Comparison of ENCODE assay signal across 7 mouse cellular contexts in genomic region chr16:38902111-38902778, GRCm38 (mm10). TPM values are rescaled to one million over a fixed set of nuclear protein-coding genes. Genes with fewer than 3 reads are reported as not detected.
DNase-seq lines count a peak whose midpoint lies in the region; ATAC-seq lines count a peak whose summit lies in the region.

No protein-coding gene starts in this region.

- peak overlapping the region; percentile 67 for H3K4me3 ChIP-seq in embryonic facial prominence, embryonic 15.5 days (replicated peaks)
- peak overlapping the region; percentile 75 for H3K4me3 ChIP-seq in heart, embryonic 10.5 days
- H3K4me3 ChIP-seq in kidney, embryonic 14.5 days (ENCODE audit: low read length) = peak overlapping the region; percentile 58
- H3K4me3 ChIP-seq in limb, embryonic 15.5 days = peak overlapping the region; percentile 65

- H3K27ac ChIP-seq in embryonic facial prominence, embryonic 15.5 days (replicated peaks) = no peak overlapping the region
- peak overlapping the region; percentile 82 for H3K27ac ChIP-seq in heart, embryonic 10.5 days
- H3K27ac ChIP-seq in kidney, embryonic 14.5 days (ENCODE audit: low read depth, low read length) = no peak overlapping the region
- 0 out of 2 replicates have a peak overlapping the region, but pooled peaks have one; percentile 50 for H3K27ac ChIP-seq in limb, embryonic 15.5 days

- H3K4me2 ChIP-seq in embryonic facial prominence, embryonic 15.5 days (replicated peaks) = peak overlapping the region; percentile 97
- peak overlapping the region; percentile 93 for H3K4me2 ChIP-seq in kidney, embryonic 14.5 days (replicated peaks; ENCODE audit: low read depth, low read length)
- peak overlapping the region; percentile 98 for H3K4me2 ChIP-seq in limb, embryonic 15.5 days

- H3K9me3 ChIP-seq in embryonic facial prominence, embryonic 15.5 days (replicated peaks) = no peaks in the 10 kb centered on the region
- H3K9me3 ChIP-seq in heart, embryonic 10.5 days = no peaks in the 10 kb centered on the region
- no peaks in the 10 kb centered on the region for H3K9me3 ChIP-seq in kidney, embryonic 14.5 days (ENCODE audit: control insufficient read depth, low read length)
- no peaks in the 10 kb centered on the region for H3K9me3 ChIP-seq in limb, embryonic 15.5 days

- WGBS in embryonic facial prominence, embryonic 15.5 days = 1% methylated on average over 55 of the region's 71 CpGs
- 0% methylated on average over 62 of the region's 71 CpGs for WGBS in heart, embryonic 10.5 days
- under 1% methylated on average over 47 of the region's 71 CpGs for WGBS in kidney, embryonic 14.5 days
- under 1% methylated on average over 66 of the region's 71 CpGs for WGBS in limb, embryonic 15.5 days

- peak; percentile 89 for DNase-seq in brain, adult 2 months (ENCODE audit: low read depth, low spot score)
- peak; percentile 95 for DNase-seq in heart, embryonic 10.5 days (ENCODE audit: low spot score)
- DNase-seq in monocyte, adult 2 months (ENCODE audit: low read depth in 1 of 2, low spot score in 2 of 2) = peak; percentile 13 to 63
- DNase-seq in spleen, postnatal 14 days (ENCODE audit: low spot score in 2 of 2) = peak; percentile 60 to 75

- peak; percentile 95 for ATAC-seq in embryonic facial prominence, embryonic 15.5 days (ENCODE audit: insufficient number of reproducible peaks, low FRiP score, low TSS enrichment, low read depth)
- ATAC-seq in kidney, embryonic 14.5 days (ENCODE audit: low FRiP score, low TSS enrichment) = peak; percentile 99
- ATAC-seq in limb, embryonic 15.5 days (ENCODE audit: insufficient number of reproducible peaks, low FRiP score, low TSS enrichment, low read depth) = peak; percentile 96

- no peaks in the 10 kb centered on the region for H3K36me3 ChIP-seq in embryonic facial prominence, embryonic 15.5 days
- H3K36me3 ChIP-seq in heart, embryonic 10.5 days = no peaks in the 10 kb centered on the region
- H3K36me3 ChIP-seq in kidney, embryonic 14.5 days (ENCODE audit: control insufficient read depth, insufficient read depth, low read length) = no peaks in the 10 kb centered on the region
- H3K36me3 ChIP-seq in limb, embryonic 15.5 days = no peaks in the 10 kb centered on the region

- H3K4me1 ChIP-seq in embryonic facial prominence, embryonic 15.5 days = no peaks in the 10 kb centered on the region
- H3K4me1 ChIP-seq in heart, embryonic 10.5 days = 0 out of 2 replicates have a peak, but pooled peaks cover 4% of the 10 kb centered on the region
- no peaks in the 10 kb centered on the region for H3K4me1 ChIP-seq in kidney, embryonic 14.5 days (ENCODE audit: control insufficient read depth, insufficient read depth, low read length)
- peaks cover 2% of the 10 kb centered on the region; the same call in 1 of the 2 replicates for H3K4me1 ChIP-seq in limb, embryonic 15.5 days

- peaks cover 42% of the 10 kb centered on the region for H3K27me3 ChIP-seq in embryonic facial prominence, embryonic 15.5 days
- H3K27me3 ChIP-seq in heart, embryonic 10.5 days (ENCODE audit: insufficient read depth, poor library complexity, severe bottlenecking) = peaks cover 39% of the 10 kb centered on the region
- peaks cover 24% of the 10 kb centered on the region for H3K27me3 ChIP-seq in kidney, embryonic 14.5 days (ENCODE audit: control insufficient read depth, insufficient read depth, low read length)
- H3K27me3 ChIP-seq in limb, embryonic 15.5 days = peaks cover 23% of the 10 kb centered on the region

- H3K9ac ChIP-seq in embryonic facial prominence, embryonic 15.5 days = peak overlapping the region; percentile 47
- peak overlapping the region; percentile 62 for H3K9ac ChIP-seq in kidney, embryonic 14.5 days (ENCODE audit: low read depth, low read length)
- peak overlapping the region; percentile 48 for H3K9ac ChIP-seq in limb, embryonic 15.5 days

RNA-seq across cellular contexts. Expression of gene Igsf11, which starts 9.8 kb away (rescaled TPM):
- polyA plus RNA-seq in embryonic facial prominence, embryonic 15.5 days (2015; fragmentation: Nextera tagmentation; extraction: Ambion mirVana) = 0.66 and 0.87 TPM in 2 replicates
- polyA plus RNA-seq in heart, embryonic 10.5 days (2016; fragmentation: Nextera tagmentation; extraction: Ambion mirVana) = 0.85 and 1.8 TPM in 2 replicates
- polyA plus RNA-seq in kidney, embryonic 14.5 days (2014; fragmentation: Nextera tagmentation; extraction: Ambion mirVana) = 1.8 and 2.0 TPM in 2 replicates
- polyA plus RNA-seq in limb, embryonic 15.5 days (2015; fragmentation: Nextera tagmentation; extraction: Ambion mirVana) = 0.57 and 0.77 TPM in 2 replicates

Comparison
In these comparisons a context has a peak if more than half of its experiments do, and no peak if none do; other contexts are left out.
1. DNase-seq: peak in every context shown above with its lines; median percentile 95 in heart, embryonic 10.5 days; 89 in brain, adult 2 months; 68 in spleen, postnatal 14 days; 38 in monocyte, adult 2 months.
2. H3K27ac ChIP-seq: peak in heart, embryonic 10.5 days (single experiment) and limb, embryonic 15.5 days (single experiment); none in embryonic facial prominence, embryonic 15.5 days (single experiment) and kidney, embryonic 14.5 days (single experiment).
3. Peak in every context shown above with its lines, with median percentiles within 50 percentile points of each other: ATAC-seq, H3K4me2 ChIP-seq, H3K4me3 ChIP-seq and H3K9ac ChIP-seq.